Mouse (Mus musculus) kidney, adult 2 months (tissue): ENCODE data around the gene Acox2. TPM values are rescaled to one million over a fixed set of nuclear protein-coding genes. Genes with fewer than 3 reads are reported as not detected.

Experiments
- DNase-seq: peaks from one replicate; pipeline ENCODE4 v3.0.0; 2021
- H3K27ac ChIP-seq: fragments of 200-500 bp; 2 replicates; pipeline ENCODE4 v1.5.1; 2012; ENCODE audit warnings: low read depth, low read length, control low read depth, inconsistent platforms; ENCODE audit not compliant: insufficient read depth
- H3K27me3 ChIP-seq: fragments of 200-500 bp; replicated peaks from 2 replicates; pipeline ENCODE4 v1.6.1; 2012; ENCODE audit warnings: mild to moderate bottlenecking, moderate library complexity, low read length, inconsistent platforms; ENCODE audit not compliant: control insufficient read depth, insufficient read depth
- H3K36me3 ChIP-seq: fragments of 200-500 bp; 2 replicates; pipeline ENCODE4 v1.6.1; 2012; ENCODE audit warnings: mild to moderate bottlenecking, moderate library complexity, low read length, inconsistent platforms; ENCODE audit not compliant: control insufficient read depth, insufficient read depth
- H3K4me1 ChIP-seq: fragments of 200-500 bp; 2 replicates; pipeline ENCODE4 v1.6.1; 2011; ENCODE audit warnings: low read length; ENCODE audit not compliant: control insufficient read depth, insufficient read depth
- H3K4me3 ChIP-seq: fragments of 200-500 bp; 2 replicates; pipeline ENCODE4 v1.5.1; 2011; ENCODE audit warnings: mild to moderate bottlenecking, low read depth, low read length, control low read depth; ENCODE audit not compliant: insufficient read depth
- CTCF ChIP-seq: fragments of 200-500 bp; conservative IDR thresholded peaks from 2 replicates; pipeline ENCODE4 v1.5.1; 2011; ENCODE audit warnings: low read depth, mild to moderate bottlenecking, control low read depth, low read length, moderate library complexity, mixed read lengths; ENCODE audit not compliant: insufficient read depth, insufficient read length
- POLR2A ChIP-seq: fragments of 200-500 bp; IDR thresholded peaks from one replicate; pipeline ENCODE4 v1.6.1; 2011; ENCODE audit warnings: low read depth, low read length, control low read depth
- WGBS: fragments of 180-500 bp; shearing (Covaris S2); methylation state at CpG from one replicate; pipeline ENCODE4 v1.1.7; 2018; 5-methylcytosine and 5-hydroxymethylcytosine counted together
- polyA plus RNA-seq: library from polyadenylated mRNA; depleted of rRNA; stranded (reverse); fragments of >200 nt; gene quantifications from 2 replicates; pipeline ENCODE4 v1.2.3, GENCODE M21; 2012

The Acox2 gene
- polyA plus RNA-seq, 1 experiment = 190 TPM

GRCm38 (mm10) chr14:8258752-8259151 lies 401 bp downstream of the Acox2 start:
- WGBS = 55% methylated on average over 3 of the region's 3 CpGs
- H3K27ac ChIP-seq = peak overlapping the region; percentile 86
- no peaks in the 10 kb centered on the region for H3K27me3 ChIP-seq
- H3K4me1 ChIP-seq = peaks cover 18% of the 10 kb centered on the region
- TF ChIP-seq POLR2A (no peak), CTCF (no peak)
- 0 out of 2 replicates have a peak overlapping the region, but pooled peaks have one; percentile 3 for H3K4me3 ChIP-seq
- DNase-seq = peak; percentile 57
- H3K36me3 ChIP-seq = no peaks in the 10 kb centered on the region

GRCm38 (mm10) chr14:8258335-8258627 lies 872 bp downstream of the Acox2 start:
- peak; percentile 86 for DNase-seq
- Histone ChIP-seq H3K4me1 (peaks cover 18% of the 10 kb centered on the region), H3K36me3 (no peaks in the 10 kb centered on the region), H3K27ac (peak overlapping the region; percentile 86), H3K4me3 (peak overlapping the region; percentile 38), H3K27me3 (no peaks in the 10 kb centered on the region)
- 26% methylated on average over 3 of the region's 3 CpGs for WGBS
- TF ChIP-seq CTCF = no peak
- TF ChIP-seq POLR2A = peak; percentile 9

- Histone ChIP-seq H3K27ac (peak overlapping the region; percentile 86), H3K4me3 (peak overlapping the region; percentile 38), H3K36me3 (no peaks in the 10 kb centered on the region), H3K4me1 (peaks cover 18% of the 10 kb centered on the region), H3K27me3 (no peaks in the 10 kb centered on the region)
- TF ChIP-seq POLR2A = no peak
- TF ChIP-seq CTCF = no peak
- WGBS = 33% methylated on average over 7 of the region's 7 CpGs
- peak; percentile 56 for DNase-seq
Observed at GRCm38 (mm10) chr14:8257521-8258334, 1.4 kb downstream of the Acox2 start.

- H3K4me1 ChIP-seq = peaks cover 18% of the 10 kb centered on the region
- no peak for DNase-seq
- no peak for TF ChIP-seq CTCF
- no peak for TF ChIP-seq POLR2A
- no peak overlapping the region for H3K27ac ChIP-seq
- H3K27me3 ChIP-seq = no peaks in the 10 kb centered on the region
- no peaks in the 10 kb centered on the region for H3K36me3 ChIP-seq
- WGBS = 46% methylated on average over 5 of the region's 5 CpGs
- no peak overlapping the region; the same call in 1 of the 2 replicates for H3K4me3 ChIP-seq
Observed at GRCm38 (mm10) chr14:8256881-8257280, 2.3 kb downstream of the Acox2 start.

- H3K4me1 ChIP-seq = peaks cover 18% of the 10 kb centered on the region
- TF ChIP-seq CTCF = no peak
- no peak for TF ChIP-seq POLR2A
- H3K27ac ChIP-seq = no peak overlapping the region
- no peak overlapping the region for H3K4me3 ChIP-seq
- WGBS = 74% methylated on average over 6 of the region's 6 CpGs
- H3K27me3 ChIP-seq = no peaks in the 10 kb centered on the region
- H3K36me3 ChIP-seq = no peaks in the 10 kb centered on the region
- no peak for DNase-seq
Observed at GRCm38 (mm10) chr14:8256072-8256471, 3.1 kb downstream of the Acox2 start.

- peak; percentile 78 for DNase-seq
- peak; percentile 45 for TF ChIP-seq CTCF
- TF ChIP-seq POLR2A = no peak
- H3K27me3 ChIP-seq = no peaks in the 10 kb centered on the region
- peaks cover 18% of the 10 kb centered on the region for H3K4me1 ChIP-seq
- 62% methylated on average over 7 of the region's 7 CpGs for WGBS
- no peaks in the 10 kb centered on the region for H3K36me3 ChIP-seq
- H3K27ac ChIP-seq = no peak overlapping the region
- no peak overlapping the region for H3K4me3 ChIP-seq
Observed at GRCm38 (mm10) chr14:8255076-8255729, 4.0 kb downstream of the Acox2 start.

- H3K4me3 ChIP-seq = no peak overlapping the region
- H3K27me3 ChIP-seq = no peaks in the 10 kb centered on the region
- H3K4me1 ChIP-seq = no peaks in the 10 kb centered on the region
- no peak for DNase-seq
- no peak overlapping the region for H3K27ac ChIP-seq
- no peak for TF ChIP-seq POLR2A
- no peak for TF ChIP-seq CTCF
- H3K36me3 ChIP-seq = no peaks in the 10 kb centered on the region
- WGBS = 94% methylated on average over 8 of the region's 8 CpGs
Observed at GRCm38 (mm10) chr14:8251330-8251885, 7.7 kb downstream of the Acox2 start.
